Mouse (Mus musculus) C2C12 (cell line): ENCODE measurements around the gene Faf1.

ENCODE experiments used
- CTCF ChIP-seq: IDR thresholded peaks from one replicate; pipeline ENCODE4 v1.5.1; 2011; ENCODE audit not compliant: control insufficient read depth, insufficient read depth, insufficient read length
- MYOD1 ChIP-seq: IDR thresholded peaks from one replicate; pipeline ENCODE4 v1.6.1; 2011; ENCODE audit warnings: low read depth; ENCODE audit not compliant: control insufficient read depth, insufficient read length

DNA sequence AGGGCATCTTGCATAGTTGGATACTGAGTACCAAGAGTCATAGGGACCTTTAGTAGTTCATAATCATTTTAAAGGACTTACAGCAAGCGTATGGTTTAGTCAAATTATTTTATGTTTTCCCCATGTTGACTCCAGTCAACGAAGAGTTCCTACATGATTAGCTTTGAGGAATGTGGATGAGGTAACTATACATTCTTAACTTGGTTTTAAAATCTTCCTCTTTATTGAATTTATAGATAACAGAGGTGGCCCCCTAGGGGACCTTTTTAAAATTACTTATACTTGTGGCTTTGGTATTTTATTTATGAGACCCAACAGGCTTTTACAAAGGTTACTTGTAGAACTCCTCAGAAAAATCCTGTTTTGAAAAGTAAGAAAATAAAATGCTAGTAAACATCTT is 6.2 kb upstream of the Faf1 start:
- TF ChIP-seq CTCF (no peak), MYOD1 (no peak)
